Mouse (Mus musculus) MEL (cell line): ENCODE data around the gene Cdh4. TPM values are rescaled to one million over a fixed set of nuclear protein-coding genes. Genes with fewer than 3 reads are reported as not detected.

Source experiments
- DNase-seq: peaks from one replicate; pipeline ENCODE4 v3.0.0; 2011; ENCODE audit warnings: low read depth, low spot score
- H3K27ac ChIP-seq: 2 replicates; pipeline ENCODE4 v1.5.1; 2012; ENCODE audit warnings: low read depth, mild to moderate bottlenecking, control low read depth, low read length, moderate library complexity; ENCODE audit not compliant: control insufficient read depth
- H3K27me3 ChIP-seq, 2 experiments: fragments of 150-350 bp in 1 of 2; sonication (generic) in 1 of 2; 2 replicates each; pipeline ENCODE4 v1.6.1; 2012; ENCODE audit warnings: low read length in 2 of 2, mild to moderate bottlenecking in 2 of 2, improper control_type of control experiment in 1 of 2, moderate library complexity in 1 of 2; ENCODE audit not compliant: insufficient read depth in 2 of 2, control insufficient read depth in 1 of 2
- H3K36me3 ChIP-seq, 2 experiments: 2 replicates each; pipeline ENCODE4 v1.6.1; 2012 to 2014; ENCODE audit warnings: low read length in 2 of 2, improper control_type of control experiment in 1 of 2, inconsistent platforms in 1 of 2, mild to moderate bottlenecking in 1 of 2; ENCODE audit not compliant: insufficient read depth in 2 of 2, control insufficient read depth in 1 of 2
- H3K4me1 ChIP-seq, 2 experiments: fragments of 150-350 bp in 1 of 2; sonication (generic) in 1 of 2; 2 replicates each; pipeline ENCODE4 v1.6.1; 2012; ENCODE audit warnings: low read length in 2 of 2, improper control_type of control experiment in 1 of 2, mild to moderate bottlenecking in 1 of 2; ENCODE audit not compliant: insufficient read depth in 2 of 2, control insufficient read depth in 1 of 2
- H3K4me3 ChIP-seq, 2 experiments: fragments of 150-350 bp in 1 of 2; sonication (generic) in 1 of 2; 2 replicates each; pipeline ENCODE4 v1.5.1; 2012; ENCODE audit warnings: low read depth in 2 of 2, low read length in 2 of 2, mild to moderate bottlenecking in 2 of 2, moderate library complexity in 2 of 2, control low read depth in 1 of 2, improper control_type of control experiment in 1 of 2; ENCODE audit not compliant: control insufficient read depth in 1 of 2, insufficient read depth in 1 of 2
- H3K79me2 ChIP-seq: 2 replicates; pipeline ENCODE4 v1.6.1; 2012; ENCODE audit warnings: mild to moderate bottlenecking, low read length, moderate library complexity; ENCODE audit not compliant: control insufficient read depth, poor library complexity, insufficient read depth
- H3K9ac ChIP-seq: 2 replicates; pipeline ENCODE4 v1.6.1; 2012; ENCODE audit warnings: low read depth, mild to moderate bottlenecking, control low read depth, low read length, moderate library complexity; ENCODE audit not compliant: control insufficient read depth, poor library complexity, severe bottlenecking
- H3K9me3 ChIP-seq: fragments of 150-350 bp; sonication (generic); replicated peaks from 2 replicates; pipeline ENCODE4 v1.6.1; 2012; ENCODE audit warnings: mild to moderate bottlenecking, low read length, improper control_type of control experiment, moderate library complexity; ENCODE audit not compliant: insufficient read depth
- CHD1 ChIP-seq: IDR thresholded peaks from 2 replicates; pipeline ENCODE4 v1.6.1; 2012; ENCODE audit warnings: low read depth, mild to moderate bottlenecking, inconsistent platforms, low read length, improper control_type of control experiment
- E2F4 ChIP-seq: IDR thresholded peaks from 2 replicates; pipeline ENCODE4 v1.6.1; 2011; ENCODE audit warnings: low read depth, low read length, improper control_type of control experiment, borderline replicate concordance
- ELF1 ChIP-seq: IDR thresholded peaks from 2 replicates; pipeline ENCODE4 v1.6.1; 2014; ENCODE audit warnings: low read depth, mild to moderate bottlenecking, inconsistent platforms, low read length, improper control_type of control experiment, moderate library complexity
- EP300 ChIP-seq, 2 experiments: IDR thresholded peaks; 2 replicates each; pipeline ENCODE4 v1.6.1; 2011; ENCODE audit warnings: improper control_type of control experiment in 2 of 2, low read length in 2 of 2, low read depth in 1 of 2, mild to moderate bottlenecking in 1 of 2
- ETS1 ChIP-seq: IDR thresholded peaks from 2 replicates; pipeline ENCODE4 v1.6.1; 2012; ENCODE audit warnings: low read depth, mild to moderate bottlenecking, inconsistent platforms, low read length, improper control_type of control experiment, moderate library complexity
- GATA1 ChIP-seq: IDR thresholded peaks from 2 replicates; pipeline ENCODE4 v1.6.1; 2011; ENCODE audit warnings: low read depth, low read length, improper control_type of control experiment
- JUND ChIP-seq: IDR thresholded peaks from 2 replicates; pipeline ENCODE4 v1.6.1; 2011; ENCODE audit warnings: low read depth, mild to moderate bottlenecking, improper control_type of control experiment, low read length
- MAFK ChIP-seq: IDR thresholded peaks from 2 replicates; pipeline ENCODE4 v1.6.1; 2011; ENCODE audit warnings: low read depth, mild to moderate bottlenecking, low read length, improper control_type of control experiment, borderline replicate concordance
- MAX ChIP-seq: IDR thresholded peaks from 2 replicates; pipeline ENCODE4 v1.6.1; 2011; ENCODE audit warnings: low read length, improper control_type of control experiment
- MEF2A ChIP-seq: IDR thresholded peaks from 2 replicates; pipeline ENCODE4 v1.6.1; 2014; ENCODE audit warnings: low read depth, mild to moderate bottlenecking, inconsistent platforms, low read length, improper control_type of control experiment; ENCODE audit not compliant: poor library complexity, insufficient replicate concordance, severe bottlenecking; ENCODE audit errors: extremely low read depth
- MXI1 ChIP-seq: IDR thresholded peaks from 2 replicates; pipeline ENCODE4 v1.6.1; 2011; ENCODE audit warnings: mild to moderate bottlenecking, low read depth, low read length, improper control_type of control experiment
- NELFE ChIP-seq: IDR thresholded peaks from 2 replicates; pipeline ENCODE4 v1.6.1; 2011; ENCODE audit warnings: low read depth, low read length, improper control_type of control experiment
- POLR2A ChIP-seq, 2 experiments: IDR thresholded peaks; 2 replicates each; pipeline ENCODE4 v1.6.1; 2011 to 2012; ENCODE audit warnings: low read length in 2 of 2, mild to moderate bottlenecking in 2 of 2, control low read depth in 1 of 2, improper control_type of control experiment in 1 of 2, low read depth in 1 of 2, moderate library complexity in 1 of 2; ENCODE audit not compliant: control insufficient read depth in 1 of 2, insufficient read depth in 1 of 2, poor library complexity in 1 of 2
- POLR2AphosphoS2 ChIP-seq: IDR thresholded peaks from 2 replicates; pipeline ENCODE4 v1.6.1; 2011; ENCODE audit warnings: low read length, improper control_type of control experiment
- RAD21 ChIP-seq: IDR thresholded peaks from 2 replicates; pipeline ENCODE4 v1.6.1; 2011; ENCODE audit warnings: mild to moderate bottlenecking, low read depth, low read length, improper control_type of control experiment
- TAL1 ChIP-seq: IDR thresholded peaks from 2 replicates; pipeline ENCODE4 v1.6.1; 2012; ENCODE audit warnings: mild to moderate bottlenecking, inconsistent platforms, low read length, moderate library complexity, mixed read lengths
- TBP ChIP-seq: IDR thresholded peaks from 2 replicates; pipeline ENCODE4 v1.8.0; 2011; ENCODE audit warnings: low read depth, low read length, improper control_type of control experiment
- TCF12 ChIP-seq: IDR thresholded peaks from 2 replicates; pipeline ENCODE4 v1.6.1; 2014; ENCODE audit warnings: low read depth, mild to moderate bottlenecking, inconsistent platforms, low read length, improper control_type of control experiment, moderate library complexity
- UBTF ChIP-seq: IDR thresholded peaks from 2 replicates; pipeline ENCODE4 v1.6.1; 2012; ENCODE audit warnings: low read depth, mild to moderate bottlenecking, inconsistent platforms, low read length, improper control_type of control experiment, moderate library complexity, borderline replicate concordance; ENCODE audit not compliant: insufficient read depth
- USF2 ChIP-seq, 2 experiments: IDR thresholded peaks; 2 replicates each; pipeline ENCODE4 v1.6.1; 2011 to 2012; ENCODE audit warnings: improper control_type of control experiment in 2 of 2, low read length in 2 of 2, borderline replicate concordance in 1 of 2, inconsistent platforms in 1 of 2, low read depth in 1 of 2, mild to moderate bottlenecking in 1 of 2; ENCODE audit not compliant: insufficient read depth in 1 of 2
- ZC3H11A ChIP-seq: IDR thresholded peaks from 2 replicates; pipeline ENCODE4 v1.6.1; 2012; ENCODE audit warnings: low read depth, mild to moderate bottlenecking, inconsistent platforms, low read length, improper control_type of control experiment
- ZMIZ1 ChIP-seq: IDR thresholded peaks from 2 replicates; pipeline ENCODE4 v1.6.1; 2012; ENCODE audit warnings: low read depth, mild to moderate bottlenecking, inconsistent platforms, low read length, improper control_type of control experiment, moderate library complexity
- ZNF384 ChIP-seq: IDR thresholded peaks from 2 replicates; pipeline ENCODE4 v1.6.1; 2012; ENCODE audit warnings: low read depth, mild to moderate bottlenecking, inconsistent platforms, low read length, improper control_type of control experiment
- polyA plus RNA-seq, 2 experiments: library from polyadenylated mRNA; stranded (reverse) in 1 of 2; unstranded in 1 of 2; fragments of >175 nt in 1 of 2; fragments of >200 nt in 1 of 2; gene quantifications; 2 replicates each; pipeline versions ENCODE4 v1.2.1 to v1.2.4; 2012; ENCODE audit warnings: low replicate concordance in 2 of 2, low read depth in 1 of 2; ENCODE audit not compliant: insufficient read length in 2 of 2, insufficient read depth in 1 of 2, missing spikeins in 1 of 2
- total RNA-seq: library from RNA; depleted of rRNA; stranded (reverse); fragments of 300-350 nt; gene quantifications from 2 replicates; pipeline ENCODE4 v1.2.3, GENCODE M21; 2012

Cdh4 gene
- total and polyA plus RNA-seq, 3 experiments, result not detected

GRCm38 (mm10) chr2:179867669-179868068 lies 425.4 kb downstream of the Cdh4 start:
- H3K36me3 ChIP-seq, result no peaks in the 10 kb centered on the region
- no peak overlapping the region for H3K27ac ChIP-seq
- no peaks in the 10 kb centered on the region for H3K4me1 ChIP-seq
- no peak overlapping the region for H3K9ac ChIP-seq
- H3K27me3 ChIP-seq, result no peaks in the 10 kb centered on the region
- no peak for DNase-seq
- TF ChIP-seq ETS1, result no peak
- TF ChIP-seq UBTF, result no peak
- TF ChIP-seq GATA1, result no peak
- no peak for TF ChIP-seq MAFK
- no peak for TF ChIP-seq ZC3H11A
- TF ChIP-seq ZMIZ1, result no peak
- no peak for TF ChIP-seq TBP
- TF ChIP-seq MEF2A, result no peak
- TF ChIP-seq POLR2A (IDR thresholded peaks at IDR 0.05; ENCODE audit: control insufficient read depth in 1 of 2, insufficient read depth in 1 of 2, low read depth in 1 of 2, low read length in 2 of 2, poor library complexity in 1 of 2), result no peak
- TF ChIP-seq EP300 (IDR thresholded peaks at IDR 0.05; ENCODE audit: low read depth in 1 of 2, low read length in 2 of 2), result no peak
- TF ChIP-seq JUND, result no peak
- no peak for TF ChIP-seq CHD1
- TF ChIP-seq POLR2AphosphoS2, result no peak
- no peak for TF ChIP-seq NELFE
- TF ChIP-seq TCF12, result no peak
- no peaks in the 10 kb centered on the region for H3K9me3 ChIP-seq
- no peaks in the 10 kb centered on the region for H3K79me2 ChIP-seq
- no peak overlapping the region for H3K4me3 ChIP-seq

GRCm38 (mm10) chr2:179869871-179870270 lies 427.6 kb downstream of the Cdh4 start:
- no peaks in the 10 kb centered on the region for H3K79me2 ChIP-seq
- no peaks in the 10 kb centered on the region for H3K27me3 ChIP-seq

More at GRCm38 (mm10) chr2:179869871-179870270, 427.6 kb downstream of the Cdh4 start:
- no peaks in the 10 kb centered on the region for H3K9me3 ChIP-seq
- TF ChIP-seq TBP (no peak), RAD21 (no peak), E2F4 (no peak), TAL1 (no peak), USF2 (IDR thresholded peaks at IDR 0.05; ENCODE audit: borderline replicate concordance in 1 of 2, insufficient read depth in 1 of 2, low read depth in 1 of 2, low read length in 2 of 2) (no peak), ZNF384 (no peak), NELFE (no peak), POLR2A (IDR thresholded peaks at IDR 0.05; ENCODE audit: control insufficient read depth in 1 of 2, insufficient read depth in 1 of 2, low read depth in 1 of 2, low read length in 2 of 2, poor library complexity in 1 of 2) (no peak), MXI1 (no peak), ELF1 (no peak), MAX (no peak), UBTF (no peak)
- no peak overlapping the region for H3K4me3 ChIP-seq
- no peaks in the 10 kb centered on the region for H3K36me3 ChIP-seq
- H3K27ac ChIP-seq, result no peak overlapping the region
- no peak for DNase-seq
- no peaks in the 10 kb centered on the region for H3K4me1 ChIP-seq
- no peak overlapping the region for H3K9ac ChIP-seq
